Mouse (Mus musculus): ENCODE data around the gene CN725425. TPM values are rescaled to one million over a fixed set of nuclear protein-coding genes. Genes with fewer than 3 reads are reported as not detected.

CN725425 gene
- polyA plus RNA-seq, 1 experiment = not detected

DNA sequence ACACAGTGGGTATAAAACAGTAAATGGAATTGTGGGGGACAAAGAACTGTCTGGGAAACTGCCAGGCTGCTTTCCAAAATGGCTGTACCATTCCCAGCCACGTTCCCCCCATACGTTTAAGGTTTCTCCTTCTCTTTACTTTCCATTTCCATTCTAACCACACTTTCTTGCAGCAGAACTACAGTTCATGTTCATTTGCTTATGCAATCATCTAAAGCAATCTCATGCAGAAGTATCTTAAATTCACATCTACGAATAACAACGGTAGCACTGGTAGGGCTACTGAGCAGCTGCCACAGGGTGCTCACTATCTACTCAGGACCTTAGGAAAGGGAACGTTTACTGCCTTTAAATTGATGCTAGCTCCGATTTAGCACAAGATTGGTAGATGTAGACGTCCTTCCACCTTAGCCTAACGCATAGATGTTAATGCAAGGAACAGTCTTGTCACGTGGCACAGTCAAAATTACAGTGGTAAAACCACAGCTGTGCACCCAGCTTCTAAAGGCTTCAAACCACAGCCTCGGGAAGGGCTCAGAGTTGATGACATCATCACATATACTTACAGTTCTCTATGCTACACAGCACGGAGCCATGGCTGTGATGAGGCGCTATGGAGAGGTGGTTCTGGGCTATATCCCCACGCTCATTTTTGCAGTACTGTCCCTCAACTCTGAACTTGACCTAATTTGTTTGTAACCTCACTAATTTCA is 31.3 kb upstream of the CN725425 start:
- Histone ChIP-seq H3K4me3 (ENCODE audit: control insufficient read depth, insufficient read depth, low read length) (no peak overlapping the region), H3K4me1 (replicated peaks; ENCODE audit: control insufficient read depth, insufficient read depth, low read length) (no peaks in the 10 kb centered on the region), H3K36me3 (ENCODE audit: control insufficient read depth, insufficient read depth, low read length) (no peaks in the 10 kb centered on the region), H3K27ac (ENCODE audit: control insufficient read depth, insufficient read depth, low read length) (no peak overlapping the region), H3K27me3 (ENCODE audit: control insufficient read depth, insufficient read depth, low read length) (no peaks in the 10 kb centered on the region)
- TF ChIP-seq POLR2A (IDR thresholded peaks at IDR 0.05; ENCODE audit: control insufficient read depth, extremely low read depth, insufficient read depth, low read length, poor library complexity) = no peak
- no peak for TF ChIP-seq CTCF (IDR thresholded peaks at IDR 0.05; ENCODE audit: borderline replicate concordance, control insufficient read depth, extremely low read depth, insufficient read depth, low read length, poor library complexity)
- DNase-seq = peak; percentile 2
- 39% methylated on average over 13 of the region's 13 CpGs for WGBS

- DNase-seq = no peak
- WGBS = 94% methylated on average over 9 of the region's 9 CpGs
- TF ChIP-seq CTCF (IDR thresholded peaks at IDR 0.05; ENCODE audit: borderline replicate concordance, control insufficient read depth, extremely low read depth, insufficient read depth, low read length, poor library complexity) = no peak
- no peak for TF ChIP-seq POLR2A (IDR thresholded peaks at IDR 0.05; ENCODE audit: control insufficient read depth, extremely low read depth, insufficient read depth, low read length, poor library complexity)
- Histone ChIP-seq H3K4me3 (ENCODE audit: control insufficient read depth, insufficient read depth, low read length) (no peak overlapping the region), H3K36me3 (ENCODE audit: control insufficient read depth, insufficient read depth, low read length) (no peaks in the 10 kb centered on the region), H3K4me1 (replicated peaks; ENCODE audit: control insufficient read depth, insufficient read depth, low read length) (no peaks in the 10 kb centered on the region), H3K27ac (ENCODE audit: control insufficient read depth, insufficient read depth, low read length) (no peak overlapping the region), H3K27me3 (ENCODE audit: control insufficient read depth, insufficient read depth, low read length) (no peaks in the 10 kb centered on the region)
These were observed 28.5 kb upstream of the CN725425 start for GRCm38 (mm10) chr15:91170602-91171328.

DNA sequence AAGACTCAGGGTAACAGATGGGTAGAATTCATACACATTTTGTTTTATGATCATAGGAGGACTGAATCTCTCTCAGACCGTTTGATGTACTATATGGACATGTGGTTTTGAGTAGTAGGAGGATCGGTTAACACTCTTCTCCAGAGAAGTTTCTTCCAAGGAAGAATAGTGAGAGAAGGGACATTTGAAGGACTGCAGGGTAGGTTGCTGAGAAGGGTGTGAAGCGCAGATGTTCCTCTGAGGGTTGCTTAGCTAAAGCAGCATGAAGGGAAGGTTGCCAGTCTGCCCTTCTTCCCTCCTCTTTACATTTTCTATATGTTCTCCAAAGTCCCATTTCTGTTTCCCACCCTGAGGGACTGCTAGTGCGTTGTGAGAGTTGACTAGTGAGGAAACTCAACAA is 28.0 kb upstream of the CN725425 start:
- Histone ChIP-seq H3K36me3 (ENCODE audit: control insufficient read depth, insufficient read depth, low read length) (no peaks in the 10 kb centered on the region), H3K27ac (ENCODE audit: control insufficient read depth, insufficient read depth, low read length) (0 out of 2 replicates have a peak overlapping the region, but pooled peaks have one; percentile 25), H3K4me3 (ENCODE audit: control insufficient read depth, insufficient read depth, low read length) (no peak overlapping the region), H3K4me1 (replicated peaks; ENCODE audit: control insufficient read depth, insufficient read depth, low read length) (no peaks in the 10 kb centered on the region), H3K27me3 (ENCODE audit: control insufficient read depth, insufficient read depth, low read length) (no peaks in the 10 kb centered on the region)
- WGBS = 95% methylated on average over 4 of the region's 4 CpGs
- TF ChIP-seq CTCF (IDR thresholded peaks at IDR 0.05; ENCODE audit: borderline replicate concordance, control insufficient read depth, extremely low read depth, insufficient read depth, low read length, poor library complexity) = no peak
- no peak for TF ChIP-seq POLR2A (IDR thresholded peaks at IDR 0.05; ENCODE audit: control insufficient read depth, extremely low read depth, insufficient read depth, low read length, poor library complexity)
- DNase-seq = no peak

DNA sequence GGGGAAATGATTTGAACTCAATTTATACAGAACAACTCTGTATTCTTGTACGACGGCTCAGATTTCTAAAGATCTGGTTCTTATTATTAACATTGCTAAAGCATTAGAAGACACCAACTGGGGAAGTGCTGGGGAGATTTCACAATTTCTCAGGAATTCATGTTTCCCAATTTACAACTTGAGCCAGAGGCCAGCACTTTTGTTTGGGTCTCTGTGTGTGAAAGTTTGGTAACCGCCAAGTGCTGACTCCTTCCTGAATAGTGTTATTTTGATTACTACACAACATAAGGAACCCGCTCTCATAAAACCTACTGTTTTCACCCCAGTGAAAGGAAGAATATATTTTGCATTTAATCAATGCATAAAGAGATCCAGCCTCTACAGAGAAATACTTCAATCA is 27.1 kb upstream of the CN725425 start:
- TF ChIP-seq CTCF (IDR thresholded peaks at IDR 0.05; ENCODE audit: borderline replicate concordance, control insufficient read depth, extremely low read depth, insufficient read depth, low read length, poor library complexity) = no peak
- no peak for TF ChIP-seq POLR2A (IDR thresholded peaks at IDR 0.05; ENCODE audit: control insufficient read depth, extremely low read depth, insufficient read depth, low read length, poor library complexity)
- no peaks in the 10 kb centered on the region for H3K27me3 ChIP-seq (ENCODE audit: control insufficient read depth, insufficient read depth, low read length)
- 94% methylated on average over 4 of the region's 4 CpGs for WGBS
- H3K27ac ChIP-seq (ENCODE audit: control insufficient read depth, insufficient read depth, low read length) = no peak overlapping the region
- no peaks in the 10 kb centered on the region for H3K36me3 ChIP-seq (ENCODE audit: control insufficient read depth, insufficient read depth, low read length)
- no peak for DNase-seq
- H3K4me3 ChIP-seq (ENCODE audit: control insufficient read depth, insufficient read depth, low read length) = no peak overlapping the region
- no peaks in the 10 kb centered on the region for H3K4me1 ChIP-seq (replicated peaks; ENCODE audit: control insufficient read depth, insufficient read depth, low read length)

DNA sequence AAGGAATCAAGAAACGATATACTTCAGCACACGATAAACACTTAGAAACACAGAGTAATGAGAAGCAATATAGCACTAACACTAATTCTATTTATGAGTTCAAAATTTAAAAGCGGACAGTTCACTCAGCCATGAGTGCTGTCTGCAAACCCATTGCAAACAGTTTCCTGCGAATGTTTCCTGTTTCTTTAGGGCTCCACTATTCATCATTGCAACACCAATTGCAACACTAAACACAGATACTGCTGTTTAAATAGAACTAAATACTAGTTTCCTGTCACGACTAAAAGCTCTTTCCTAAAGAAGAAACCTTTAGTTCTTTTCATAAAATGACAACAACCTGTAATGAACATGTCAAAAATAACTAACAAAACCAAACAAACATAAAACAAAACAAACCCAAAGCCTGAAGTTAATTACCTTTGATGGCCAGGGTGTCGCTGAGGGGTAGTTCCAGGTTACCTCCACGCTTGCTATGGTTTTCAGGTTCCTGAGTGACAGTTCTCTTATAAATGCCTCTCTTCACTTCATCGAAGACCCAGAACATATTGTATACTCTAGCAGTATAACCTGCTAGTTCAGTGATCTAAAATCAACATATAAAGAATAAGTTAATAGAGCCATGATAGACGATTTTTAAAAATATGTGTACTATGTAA is 20.5 kb upstream of the CN725425 start:
- no peak for DNase-seq
- H3K27ac ChIP-seq (ENCODE audit: control insufficient read depth, insufficient read depth, low read length) = no peak overlapping the region
- no peaks in the 10 kb centered on the region for H3K27me3 ChIP-seq (ENCODE audit: control insufficient read depth, insufficient read depth, low read length)
- no peak overlapping the region for H3K4me3 ChIP-seq (ENCODE audit: control insufficient read depth, insufficient read depth, low read length)
- no peaks in the 10 kb centered on the region for H3K4me1 ChIP-seq (replicated peaks; ENCODE audit: control insufficient read depth, insufficient read depth, low read length)
- TF ChIP-seq CTCF (IDR thresholded peaks at IDR 0.05; ENCODE audit: borderline replicate concordance, control insufficient read depth, extremely low read depth, insufficient read depth, low read length, poor library complexity) (no peak), POLR2A (IDR thresholded peaks at IDR 0.05; ENCODE audit: control insufficient read depth, extremely low read depth, insufficient read depth, low read length, poor library complexity) (no peak)
- 45% methylated on average over 9 of the region's 9 CpGs for WGBS
- no peaks in the 10 kb centered on the region for H3K36me3 ChIP-seq (ENCODE audit: control insufficient read depth, insufficient read depth, low read length)

- no peaks in the 10 kb centered on the region for H3K27me3 ChIP-seq (ENCODE audit: control insufficient read depth, insufficient read depth, low read length)
- 94% methylated on average over 15 of the region's 15 CpGs for WGBS
- H3K36me3 ChIP-seq (ENCODE audit: control insufficient read depth, insufficient read depth, low read length) = no peaks in the 10 kb centered on the region
- no peak for DNase-seq
- no peak overlapping the region for H3K27ac ChIP-seq (ENCODE audit: control insufficient read depth, insufficient read depth, low read length)
- no peaks in the 10 kb centered on the region for H3K4me1 ChIP-seq (replicated peaks; ENCODE audit: control insufficient read depth, insufficient read depth, low read length)
- no peak overlapping the region for H3K4me3 ChIP-seq (ENCODE audit: control insufficient read depth, insufficient read depth, low read length)
- TF ChIP-seq CTCF (IDR thresholded peaks at IDR 0.05; ENCODE audit: borderline replicate concordance, control insufficient read depth, extremely low read depth, insufficient read depth, low read length, poor library complexity) (no peak), POLR2A (IDR thresholded peaks at IDR 0.05; ENCODE audit: control insufficient read depth, extremely low read depth, insufficient read depth, low read length, poor library complexity) (no peak)
These were observed 19.2 kb upstream of the CN725425 start for GRCm38 (mm10) chr15:91179911-91180622.

All from thymus, adult 2 months (tissue).